Mouse (Mus musculus): ENCODE results near the gene Thoc5.

Thoc5 gene

DNA sequence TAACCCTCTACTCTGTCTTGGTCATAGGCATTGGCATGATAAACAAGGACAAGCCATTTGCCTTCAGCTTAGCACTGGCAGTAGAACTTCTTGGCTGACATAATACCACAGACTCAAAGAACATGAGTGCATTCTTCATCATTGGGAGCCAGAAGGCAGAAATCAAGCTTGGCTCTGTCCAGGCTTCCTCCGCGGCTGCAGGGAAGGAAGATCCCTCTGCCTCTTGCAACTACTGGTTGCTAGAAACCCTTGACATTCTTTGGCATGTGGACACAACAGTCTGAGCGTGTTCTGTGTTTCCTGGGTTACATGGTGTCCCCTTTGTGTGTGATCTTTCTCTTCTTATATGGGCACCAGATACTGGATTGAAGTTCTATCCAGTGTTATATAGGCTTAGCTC is 8.1 kb upstream of the Thoc5 start:
- no peaks in the 10 kb centered on the region for H3K9me3 ChIP-seq (ENCODE audit: low read length)
- no peaks in the 10 kb centered on the region for H3K27me3 ChIP-seq (ENCODE audit: insufficient read depth, low read length)
- TF ChIP-seq NANOG (IDR thresholded peaks at IDR 0.05; ENCODE audit: borderline replicate concordance, low read length) (no peak), CTCF (conservative IDR thresholded peaks at IDR 0.05; ENCODE audit: low read length) (no peak), POU5F1 (IDR thresholded peaks at IDR 0.05; ENCODE audit: borderline replicate concordance, low read length) (no peak)
- peaks cover 30% of the 10 kb centered on the region for H3K4me1 ChIP-seq (replicated peaks; ENCODE audit: low read depth, low read length)
- H3K36me3 ChIP-seq (ENCODE audit: insufficient read depth, low read length): peaks cover 84% of the 10 kb centered on the region
- H3K4me3 ChIP-seq (replicated peaks; ENCODE audit: low read length): no peak overlapping the region

DNA sequence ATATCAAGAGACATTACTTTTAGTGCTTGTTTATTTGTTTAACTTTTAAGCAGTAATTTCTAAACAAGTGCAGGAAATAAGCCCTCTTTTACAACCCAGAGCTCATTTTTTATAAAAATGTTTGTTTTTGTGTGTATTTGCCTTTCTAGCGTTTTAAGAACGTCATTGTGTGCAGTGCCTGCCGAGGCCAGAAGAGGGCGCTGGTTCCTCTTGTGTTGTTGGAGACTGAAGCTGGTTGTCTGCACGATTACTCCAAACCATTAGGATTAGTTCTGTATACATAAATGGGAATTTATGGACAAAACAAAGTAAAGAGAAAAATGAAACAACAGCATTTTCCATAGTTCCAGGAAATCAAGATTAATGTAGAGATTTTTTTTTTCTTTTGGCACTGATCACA is 5.3 kb downstream of the Thoc5 start:
- H3K4me1 ChIP-seq (replicated peaks; ENCODE audit: low read depth, low read length): peaks cover 40% of the 10 kb centered on the region
- peaks cover 47% of the 10 kb centered on the region for H3K36me3 ChIP-seq (ENCODE audit: insufficient read depth, low read length)
- TF ChIP-seq CTCF (conservative IDR thresholded peaks at IDR 0.05; ENCODE audit: low read length) (peak; percentile 98), POU5F1 (IDR thresholded peaks at IDR 0.05; ENCODE audit: borderline replicate concordance, low read length) (no peak)
- H3K9me3 ChIP-seq (ENCODE audit: low read length): no peaks in the 10 kb centered on the region
- H3K4me3 ChIP-seq (replicated peaks; ENCODE audit: low read length): peak overlapping the region; percentile 59; the same call in 1 of the 2 replicates
- no peaks in the 10 kb centered on the region for H3K27me3 ChIP-seq (ENCODE audit: insufficient read depth, low read length)

- peaks cover 58% of the 10 kb centered on the region for H3K36me3 ChIP-seq (ENCODE audit: insufficient read depth, low read length)
- no peaks in the 10 kb centered on the region for H3K9me3 ChIP-seq (ENCODE audit: low read length)
- no peak for TF ChIP-seq NANOG (IDR thresholded peaks at IDR 0.05; ENCODE audit: borderline replicate concordance, low read length)
- H3K27me3 ChIP-seq (ENCODE audit: insufficient read depth, low read length): no peaks in the 10 kb centered on the region
- H3K4me3 ChIP-seq (replicated peaks; ENCODE audit: low read length): no peak overlapping the region
- peaks cover 31% of the 10 kb centered on the region for H3K4me1 ChIP-seq (replicated peaks; ENCODE audit: low read depth, low read length)
Observed at GRCm38 (mm10) chr11:4901956-4902355, 6.8 kb downstream of the Thoc5 start.

DNA sequence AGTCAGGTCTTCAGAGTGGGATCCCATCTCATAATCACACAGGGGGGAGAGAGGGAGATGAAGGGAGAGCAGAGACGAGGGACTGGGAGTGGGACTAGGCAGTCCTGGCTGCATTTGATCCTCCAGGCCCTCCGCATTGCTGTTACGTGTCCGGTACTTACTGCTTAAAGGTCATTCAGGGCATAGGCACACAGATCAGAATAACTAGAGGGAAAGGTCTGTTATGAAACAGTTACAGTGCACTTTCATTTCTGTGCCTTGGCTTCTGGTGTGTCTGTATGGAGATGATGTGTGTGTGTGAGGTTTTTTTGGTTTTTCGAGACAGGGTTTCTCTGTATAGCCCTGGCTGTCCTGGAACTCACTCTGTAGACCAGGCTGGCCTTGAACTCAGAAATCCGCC is 11.1 kb downstream of the Thoc5 start:
- Histone ChIP-seq H3K4me1 (replicated peaks; ENCODE audit: low read depth, low read length) (no peaks in the 10 kb centered on the region), H3K27me3 (ENCODE audit: insufficient read depth, low read length) (no peaks in the 10 kb centered on the region), H3K36me3 (ENCODE audit: insufficient read depth, low read length) (peaks cover 86% of the 10 kb centered on the region), H3K9me3 (ENCODE audit: low read length) (no peaks in the 10 kb centered on the region), H3K4me3 (replicated peaks; ENCODE audit: low read length) (no peak overlapping the region)
- TF ChIP-seq CTCF (conservative IDR thresholded peaks at IDR 0.05; ENCODE audit: low read length) (no peak), POU5F1 (IDR thresholded peaks at IDR 0.05; ENCODE audit: borderline replicate concordance, low read length) (no peak), NANOG (IDR thresholded peaks at IDR 0.05; ENCODE audit: borderline replicate concordance, low read length) (no peak)

GRCm38 (mm10) chr11:4916068-4916467 is 20.9 kb downstream of the Thoc5 start:
- Histone ChIP-seq H3K27me3 (ENCODE audit: insufficient read depth, low read length) (no peaks in the 10 kb centered on the region), H3K4me3 (replicated peaks; ENCODE audit: low read length) (no peak overlapping the region), H3K4me1 (replicated peaks; ENCODE audit: low read depth, low read length) (peaks cover 12% of the 10 kb centered on the region; the same call in 1 of the 2 replicates), H3K36me3 (ENCODE audit: insufficient read depth, low read length) (peaks cover 93% of the 10 kb centered on the region), H3K9me3 (ENCODE audit: low read length) (no peaks in the 10 kb centered on the region)
- no peak for TF ChIP-seq POU5F1 (IDR thresholded peaks at IDR 0.05; ENCODE audit: borderline replicate concordance, low read length)
- TF ChIP-seq CTCF (conservative IDR thresholded peaks at IDR 0.05; ENCODE audit: low read length): peak; percentile 90

DNA sequence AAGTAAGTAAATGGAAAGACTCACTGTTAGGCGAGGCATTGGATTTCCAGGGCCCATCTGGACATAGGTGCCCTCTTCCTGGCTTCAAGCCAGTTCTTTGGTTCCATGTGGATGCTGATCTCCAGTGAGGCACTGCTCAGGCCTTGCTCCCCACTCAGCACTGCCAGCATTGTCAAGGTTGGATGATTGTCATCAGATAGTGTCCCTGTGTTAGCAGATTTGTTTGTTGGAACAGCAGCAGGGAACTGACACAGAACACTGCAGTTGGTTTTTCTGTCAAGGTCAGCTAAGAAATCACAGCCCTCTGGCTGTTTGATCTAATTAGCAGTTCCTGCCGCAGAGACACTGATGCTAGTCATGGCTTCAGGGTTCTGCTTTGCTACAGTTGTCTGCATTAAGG is 26.2 kb downstream of the Thoc5 start:
- Histone ChIP-seq H3K9me3 (ENCODE audit: low read length) (no peaks in the 10 kb centered on the region), H3K27me3 (ENCODE audit: insufficient read depth, low read length) (no peaks in the 10 kb centered on the region), H3K4me1 (replicated peaks; ENCODE audit: low read depth, low read length) (no peaks in the 10 kb centered on the region), H3K36me3 (ENCODE audit: insufficient read depth, low read length) (peaks cover 98% of the 10 kb centered on the region), H3K4me3 (replicated peaks; ENCODE audit: low read length) (no peak overlapping the region)
- TF ChIP-seq POU5F1 (IDR thresholded peaks at IDR 0.05; ENCODE audit: borderline replicate concordance, low read length): no peak
- no peak for TF ChIP-seq NANOG (IDR thresholded peaks at IDR 0.05; ENCODE audit: borderline replicate concordance, low read length)
- TF ChIP-seq CTCF (conservative IDR thresholded peaks at IDR 0.05; ENCODE audit: low read length): no peak

- H3K4me1 ChIP-seq (replicated peaks; ENCODE audit: low read depth, low read length): no peaks in the 10 kb centered on the region
- no peaks in the 10 kb centered on the region for H3K9me3 ChIP-seq (ENCODE audit: low read length)
- H3K4me3 ChIP-seq (replicated peaks; ENCODE audit: low read length): no peak overlapping the region
- H3K36me3 ChIP-seq (ENCODE audit: insufficient read depth, low read length): peaks cover 99% of the 10 kb centered on the region
- no peaks in the 10 kb centered on the region for H3K27me3 ChIP-seq (ENCODE audit: insufficient read depth, low read length)
- no peak for TF ChIP-seq CTCF (conservative IDR thresholded peaks at IDR 0.05; ENCODE audit: low read length)
- TF ChIP-seq NANOG (IDR thresholded peaks at IDR 0.05; ENCODE audit: borderline replicate concordance, low read length): no peak
- TF ChIP-seq POU5F1 (IDR thresholded peaks at IDR 0.05; ENCODE audit: borderline replicate concordance, low read length): no peak
Observed at GRCm38 (mm10) chr11:4921751-4922150, 26.6 kb downstream of the Thoc5 start.

DNA sequence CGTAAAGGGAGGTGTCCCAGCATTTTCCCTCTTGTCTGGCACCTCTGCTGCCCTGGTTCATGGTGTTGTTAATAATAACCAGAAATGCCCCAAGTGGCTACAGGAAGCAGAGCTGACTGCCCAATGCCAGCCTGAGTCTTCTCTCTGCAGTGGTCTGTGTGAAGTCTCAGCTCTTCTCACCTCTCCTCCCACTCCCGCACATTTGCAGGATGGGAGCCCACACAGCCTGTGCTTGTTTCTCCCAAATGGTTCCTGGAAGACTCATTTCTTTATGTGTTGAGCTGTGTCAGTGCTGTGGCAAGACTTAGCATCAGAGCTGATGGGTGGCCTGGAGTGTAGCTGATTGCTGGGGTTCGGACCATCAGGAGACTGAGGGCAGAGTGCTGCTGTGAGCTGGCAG is 32.1 kb downstream of the Thoc5 start:
- H3K4me3 ChIP-seq (replicated peaks; ENCODE audit: low read length): no peak overlapping the region
- no peak for TF ChIP-seq NANOG (IDR thresholded peaks at IDR 0.05; ENCODE audit: borderline replicate concordance, low read length)
- TF ChIP-seq CTCF (conservative IDR thresholded peaks at IDR 0.05; ENCODE audit: low read length): no peak
- no peak for TF ChIP-seq POU5F1 (IDR thresholded peaks at IDR 0.05; ENCODE audit: borderline replicate concordance, low read length)
- peaks cover 15% of the 10 kb centered on the region for H3K4me1 ChIP-seq (replicated peaks; ENCODE audit: low read depth, low read length)
- no peaks in the 10 kb centered on the region for H3K27me3 ChIP-seq (ENCODE audit: insufficient read depth, low read length)
- no peaks in the 10 kb centered on the region for H3K9me3 ChIP-seq (ENCODE audit: low read length)
- H3K36me3 ChIP-seq (ENCODE audit: insufficient read depth, low read length): peaks cover 85% of the 10 kb centered on the region

GRCm38 (mm10) chr11:4931009-4931601 is 36.0 kb downstream of the Thoc5 start:
- H3K4me3 ChIP-seq (replicated peaks; ENCODE audit: low read length): no peak overlapping the region
- TF ChIP-seq POU5F1 (IDR thresholded peaks at IDR 0.05; ENCODE audit: borderline replicate concordance, low read length) (no peak), NANOG (IDR thresholded peaks at IDR 0.05; ENCODE audit: borderline replicate concordance, low read length) (no peak)
- no peaks in the 10 kb centered on the region for H3K9me3 ChIP-seq (ENCODE audit: low read length)
- H3K4me1 ChIP-seq (replicated peaks; ENCODE audit: low read depth, low read length): peaks cover 23% of the 10 kb centered on the region
- H3K27me3 ChIP-seq (ENCODE audit: insufficient read depth, low read length): no peaks in the 10 kb centered on the region
- H3K36me3 ChIP-seq (ENCODE audit: insufficient read depth, low read length): peaks cover 47% of the 10 kb centered on the region

Data from E14TG2a.4 (cell line).